Mouse (Mus musculus): ENCODE data around the gene Sh2d2a. TPM values are rescaled to one million over a fixed set of nuclear protein-coding genes. Genes with fewer than 3 reads are reported as not detected.
"Not testable (repeated sequence)": the region's sequence is repeated elsewhere in the genome, so short reads cannot be mapped to it uniquely, and the experiment has no call there.

Gene Sh2d2a
- total and polyA plus RNA-seq, 2 experiments from 2014 or later: not detected

DNA sequence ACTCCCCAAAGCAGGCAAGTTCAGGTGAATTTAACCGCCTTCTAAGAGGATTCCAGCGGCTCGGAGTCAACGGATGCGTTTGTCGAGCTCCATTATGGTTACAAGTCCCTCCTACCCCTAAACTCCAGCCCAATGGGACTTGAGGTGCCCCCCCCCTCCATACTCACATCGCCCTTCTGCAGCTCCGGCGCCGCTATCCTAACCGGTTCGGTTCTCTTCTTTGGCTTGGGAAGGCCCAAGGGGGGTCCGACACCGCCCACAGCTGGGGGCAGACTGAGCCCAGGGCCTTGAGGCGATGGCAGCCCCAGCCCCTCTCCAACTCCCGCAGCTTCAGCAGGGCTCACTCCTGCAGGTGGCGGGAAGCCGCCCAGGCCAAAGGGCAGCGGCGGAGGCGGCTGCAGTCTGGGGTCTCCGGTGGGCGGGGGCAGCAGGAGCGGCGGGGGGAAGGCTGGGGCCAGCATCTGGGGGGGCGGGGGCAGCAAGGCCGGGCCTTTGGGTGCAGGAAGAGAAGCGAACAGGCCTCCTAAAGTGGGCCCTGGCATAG lies 38.2 kb downstream of the Sh2d2a start:
- peaks cover 15% of the 10 kb centered on the region for H3K4me1 ChIP-seq (ENCODE audit: insufficient read depth)
- ATAC-seq: no peak
- peak; percentile 51 for DNase-seq
- peak overlapping the region; percentile 96 for H3K4me3 ChIP-seq (ENCODE audit: low read depth, low read length)
- no peaks in the 10 kb centered on the region for H3K27me3 ChIP-seq (ENCODE audit: insufficient read depth, low read length)
- peak overlapping the region; percentile 86 for H3K27ac ChIP-seq (ENCODE audit: low read depth, low read length)
- H3K9ac ChIP-seq: peak overlapping the region; percentile 86
- peak overlapping the region; percentile 88 for H3K4me2 ChIP-seq (ENCODE audit: low read depth)
- H3K36me3 ChIP-seq (ENCODE audit: insufficient read depth): 0 out of 2 replicates have a peak, but pooled peaks cover 1% of the 10 kb centered on the region
- WGBS: 1% methylated on average over 24 of the region's 28 CpGs
- 0 out of 2 replicates have a peak, but pooled peaks cover 4% of the 10 kb centered on the region for H3K9me3 ChIP-seq (ENCODE audit: low read length)
- TF ChIP-seq CTCF (IDR thresholded peaks at IDR 0.05; ENCODE audit: low read depth): no peak

DNA sequence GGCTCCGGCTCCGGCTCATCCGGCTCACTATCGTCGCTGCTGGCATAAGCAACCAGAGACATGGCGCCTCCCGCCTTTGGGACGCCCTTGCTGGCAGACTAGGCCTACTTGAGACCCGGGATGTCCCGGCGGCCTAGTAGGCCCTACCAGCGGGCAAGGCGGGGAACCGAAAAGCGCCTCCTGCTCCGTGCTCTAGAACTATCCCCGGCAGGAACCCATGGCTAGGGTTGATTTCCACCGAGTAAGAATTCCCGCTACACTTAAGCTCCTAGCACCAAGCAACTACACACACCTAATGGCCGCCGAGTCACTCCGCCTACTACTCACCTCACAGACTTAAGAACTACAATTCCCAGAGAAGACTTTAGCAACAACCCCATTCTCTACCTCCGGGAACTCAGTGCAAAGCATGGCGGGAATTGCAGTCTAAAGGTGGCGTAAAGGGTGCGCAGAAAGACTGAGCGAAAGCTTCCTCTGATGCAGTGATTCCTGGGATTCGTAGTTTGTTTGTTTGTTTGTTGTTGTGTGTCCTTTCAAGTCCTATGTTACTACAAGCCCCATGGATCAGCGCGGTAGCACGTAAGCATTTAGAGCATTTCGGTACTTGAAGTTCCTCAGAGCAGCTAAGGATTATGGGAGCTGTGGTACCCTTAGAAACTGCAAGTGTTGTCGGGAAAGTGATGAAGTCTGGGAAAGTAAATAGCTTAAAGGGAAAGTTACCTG lies 38.9 kb downstream of the Sh2d2a start, which contains the start of gene Prcc:
Gene Prcc (minus strand): TSS at position 328 of the 723 bp plus-strand sequence.
- peak; percentile 21; the same call in 1 of the 2 replicates for TF ChIP-seq CTCF (IDR thresholded peaks at IDR 0.05; ENCODE audit: low read depth)
- H3K9ac ChIP-seq: peak within 1 kb of the TSS; percentile 86
- peak within 1 kb of the TSS; percentile 96 for H3K4me3 ChIP-seq (ENCODE audit: low read depth, low read length)
- WGBS: 2% methylated on average over 33 of the region's 33 CpGs
- no peaks in the 10 kb centered on the region for H3K36me3 ChIP-seq (ENCODE audit: insufficient read depth)
- 0 out of 2 replicates have a peak, but pooled peaks cover 4% of the 10 kb centered on the region for H3K9me3 ChIP-seq (ENCODE audit: low read length)
- peak; percentile 98 for ATAC-seq
- peaks cover 15% of the 10 kb centered on the region for H3K4me1 ChIP-seq (ENCODE audit: insufficient read depth)
- peak within 1 kb of the TSS; percentile 88 for H3K4me2 ChIP-seq (ENCODE audit: low read depth)
- peak within 1 kb of the TSS; percentile 86 for H3K27ac ChIP-seq (ENCODE audit: low read depth, low read length)
- H3K27me3 ChIP-seq (ENCODE audit: insufficient read depth, low read length): no peaks in the 10 kb centered on the region
- DNase-seq: peak; percentile 98

DNA sequence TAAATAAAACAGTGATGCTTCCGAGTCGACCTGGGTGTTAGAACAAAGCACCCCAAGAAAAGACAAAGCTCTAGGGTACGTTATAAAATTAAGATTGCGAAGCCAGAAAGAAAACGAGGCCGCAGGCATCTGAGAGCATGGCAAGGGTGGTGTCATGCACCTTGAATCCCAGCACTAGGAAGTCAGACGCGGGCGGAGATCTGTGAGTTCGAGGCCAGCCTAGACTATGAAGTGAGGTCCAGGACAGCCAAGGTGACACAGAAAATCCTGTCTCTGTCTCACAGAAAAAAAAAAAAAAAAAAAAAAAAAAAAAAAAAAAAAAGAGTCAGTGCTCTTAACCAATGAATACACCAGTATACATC lies 39.4 kb downstream of the Sh2d2a start:
- H3K36me3 ChIP-seq (ENCODE audit: insufficient read depth): no peaks in the 10 kb centered on the region
- WGBS: 16% methylated on average over 10 of the region's 10 CpGs
- peak overlapping the region; percentile 40; the same call in 1 of the 2 replicates for H3K9ac ChIP-seq
- no peak for TF ChIP-seq CTCF (IDR thresholded peaks at IDR 0.05; ENCODE audit: low read depth)
- H3K4me1 ChIP-seq (ENCODE audit: insufficient read depth): peaks cover 15% of the 10 kb centered on the region
- DNase-seq (no peak), ATAC-seq (no peak; the same call in 1 of the 2 replicates)
- peak overlapping the region; percentile 43 for H3K4me3 ChIP-seq (ENCODE audit: low read depth, low read length)
- H3K27me3 ChIP-seq (ENCODE audit: insufficient read depth, low read length): no peaks in the 10 kb centered on the region
- H3K27ac ChIP-seq (ENCODE audit: low read depth, low read length): peak overlapping the region; percentile 54
- H3K4me2 ChIP-seq (ENCODE audit: low read depth): peak overlapping the region; percentile 46
- 0 out of 2 replicates have a peak, but pooled peaks cover 4% of the 10 kb centered on the region for H3K9me3 ChIP-seq (ENCODE audit: low read length)

DNA sequence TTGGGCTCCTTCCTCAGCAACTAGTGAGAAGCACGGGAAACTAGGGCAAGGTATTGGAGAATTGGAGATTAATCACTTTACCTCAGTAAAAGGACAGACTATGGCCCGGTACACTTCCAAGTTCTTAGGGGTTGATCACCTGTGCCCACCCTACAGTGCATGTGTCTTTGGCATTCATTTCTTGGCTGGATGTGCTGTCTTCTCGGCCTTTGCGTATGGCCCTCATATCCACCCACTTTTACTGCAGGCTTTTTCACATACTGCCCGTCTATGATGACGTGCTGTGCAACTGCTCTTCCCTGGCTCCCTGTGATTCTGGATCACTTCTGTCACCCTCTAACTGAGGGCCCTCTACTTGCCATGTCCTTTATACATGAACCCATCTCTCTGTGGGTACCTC lies 39.9 kb downstream of the Sh2d2a start:
- H3K4me2 ChIP-seq (ENCODE audit: low read depth): peak overlapping the region; percentile 46; the same call in 1 of the 2 replicates
- ATAC-seq (no peak), DNase-seq (no peak)
- 0 out of 2 replicates have a peak, but pooled peaks cover 4% of the 10 kb centered on the region for H3K9me3 ChIP-seq (ENCODE audit: low read length)
- peaks cover 15% of the 10 kb centered on the region for H3K4me1 ChIP-seq (ENCODE audit: insufficient read depth)
- H3K9ac ChIP-seq: no peak overlapping the region
- no peaks in the 10 kb centered on the region for H3K36me3 ChIP-seq (ENCODE audit: insufficient read depth)
- no peak for TF ChIP-seq CTCF (IDR thresholded peaks at IDR 0.05; ENCODE audit: low read depth)
- peak overlapping the region; percentile 29; the same call in 1 of the 2 replicates for H3K27ac ChIP-seq (ENCODE audit: low read depth, low read length)
- H3K4me3 ChIP-seq (ENCODE audit: low read depth, low read length): 0 out of 2 replicates have a peak overlapping the region, but pooled peaks have one; percentile 43
- H3K27me3 ChIP-seq (ENCODE audit: insufficient read depth, low read length): no peaks in the 10 kb centered on the region
- WGBS: 84% methylated on average over 6 of the region's 6 CpGs

DNA sequence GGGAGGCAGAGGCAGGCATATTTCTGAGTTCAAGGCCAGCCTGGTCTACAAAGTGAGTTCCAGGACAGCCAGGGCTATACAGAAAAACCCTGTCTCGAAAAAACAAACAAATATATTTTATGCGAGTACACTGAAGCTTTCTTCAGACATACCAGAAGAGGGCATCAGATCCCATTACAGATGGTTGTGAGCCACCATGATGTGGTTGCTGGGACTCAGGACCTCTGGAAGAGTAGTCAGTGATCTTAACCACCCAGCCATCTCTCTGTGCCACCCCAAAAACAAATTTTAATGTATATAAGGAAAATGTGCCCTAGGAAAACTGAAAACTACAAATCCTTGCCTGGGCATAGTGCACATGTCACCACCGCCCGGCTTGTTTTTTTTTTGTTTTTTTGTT lies 40.8 kb downstream of the Sh2d2a start:
- H3K36me3 ChIP-seq (ENCODE audit: insufficient read depth); H3K9me3 ChIP-seq (ENCODE audit: low read length); H3K9ac ChIP-seq; H3K27me3 ChIP-seq (ENCODE audit: insufficient read depth, low read length); H3K27ac ChIP-seq (ENCODE audit: low read depth, low read length); ATAC-seq; H3K4me2 ChIP-seq (ENCODE audit: low read depth); DNase-seq; H3K4me3 ChIP-seq (ENCODE audit: low read depth, low read length): not testable (repeated sequence)
- H3K4me1 ChIP-seq (ENCODE audit: insufficient read depth): peaks cover 15% of the 10 kb centered on the region
- TF ChIP-seq CTCF (IDR thresholded peaks at IDR 0.05; ENCODE audit: low read depth): peak; percentile 21; the same call in 1 of the 2 replicates
- 81% methylated on average over 4 of the region's 4 CpGs for WGBS

DNA sequence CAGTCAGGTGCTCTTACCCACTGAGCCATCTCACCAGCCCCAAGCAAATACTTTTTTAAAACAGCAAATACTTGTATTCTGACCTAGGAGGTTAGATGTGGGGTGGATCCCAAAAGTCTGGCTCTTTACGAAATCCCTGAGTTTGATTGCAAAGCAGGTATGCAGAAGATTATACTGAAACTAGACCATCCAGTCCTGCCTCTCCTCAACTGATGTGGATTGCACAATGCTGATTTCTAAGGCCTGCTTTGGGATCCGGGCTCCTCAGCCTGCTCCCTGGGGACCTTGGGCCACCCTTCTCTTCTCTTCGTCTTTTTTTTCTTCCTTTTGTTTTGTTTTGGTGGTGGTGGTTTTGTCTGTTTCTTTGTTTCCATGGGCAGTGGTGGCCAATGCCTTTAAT lies 44.9 kb downstream of the Sh2d2a start:
- H3K4me1 ChIP-seq (ENCODE audit: insufficient read depth): no peaks in the 10 kb centered on the region
- no peak for ATAC-seq
- DNase-seq: no peak
- H3K36me3 ChIP-seq (ENCODE audit: insufficient read depth): no peaks in the 10 kb centered on the region
- H3K9ac ChIP-seq: no peak overlapping the region
- H3K9me3 ChIP-seq (ENCODE audit: low read length): 0 out of 2 replicates have a peak, but pooled peaks cover 4% of the 10 kb centered on the region
- H3K4me2 ChIP-seq (ENCODE audit: low read depth): no peak overlapping the region
- no peak for TF ChIP-seq CTCF (IDR thresholded peaks at IDR 0.05; ENCODE audit: low read depth)
- 49% methylated on average over 3 of the region's 3 CpGs for WGBS
- H3K27me3 ChIP-seq (ENCODE audit: insufficient read depth, low read length): no peaks in the 10 kb centered on the region
- no peak overlapping the region for H3K4me3 ChIP-seq (ENCODE audit: low read depth, low read length)
- H3K27ac ChIP-seq (ENCODE audit: low read depth, low read length): no peak overlapping the region

Data from forebrain, postnatal 0 days (tissue).